Mouse (Mus musculus) kidney, embryonic 16.5 days (tissue): ENCODE measurements around the gene Olfr524. TPM values are rescaled to one million over a fixed set of nuclear protein-coding genes. Genes with fewer than 3 reads are reported as not detected.

Experiments
- ATAC-seq: fragments of 200-750 bp; cut with Nextera tagmentation; 2 replicates; pipeline ENCODE4 v1.8.0; 2017; ENCODE audit warnings: moderate TSS enrichment; ENCODE audit not compliant: low FRiP score, low TSS enrichment
- H3K27ac ChIP-seq: fragments of 300-500 bp; sonication (generic); 2 replicates; pipeline ENCODE4 v1.5.1; 2014; ENCODE audit warnings: low read length
- H3K27me3 ChIP-seq: fragments of 300-500 bp; sonication (generic); 2 replicates; pipeline ENCODE4 v1.6.1; 2014; ENCODE audit warnings: low read length, control low read depth, mixed read lengths; ENCODE audit not compliant: insufficient read depth
- H3K36me3 ChIP-seq: fragments of 300-500 bp; sonication (generic); 2 replicates; pipeline ENCODE4 v1.6.1; 2014; ENCODE audit warnings: low read length, control low read depth, mixed read lengths; ENCODE audit not compliant: insufficient read depth
- H3K4me1 ChIP-seq: fragments of 300-500 bp; sonication (generic); 2 replicates; pipeline ENCODE4 v1.6.1; 2014; ENCODE audit warnings: low read length, control low read depth, mixed read lengths; ENCODE audit not compliant: insufficient read depth
- H3K4me2 ChIP-seq: fragments of 300-500 bp; sonication (generic); replicated peaks from 2 replicates; pipeline ENCODE4 v1.6.1; 2014; ENCODE audit warnings: low read depth, low read length
- H3K4me3 ChIP-seq: fragments of 300-500 bp; sonication (generic); 2 replicates; pipeline ENCODE4 v1.5.1; 2014; ENCODE audit warnings: mild to moderate bottlenecking, low read length
- H3K9ac ChIP-seq: fragments of 300-500 bp; sonication (generic); replicated peaks from 2 replicates; pipeline ENCODE4 v1.6.1; 2014; ENCODE audit warnings: low read length
- H3K9me3 ChIP-seq: fragments of 300-500 bp; sonication (generic); 2 replicates; pipeline ENCODE4 v1.6.1; 2016; ENCODE audit warnings: low read length, control low read depth
- WGBS: fragments of 180-500 bp; shearing (Covaris S2); extraction: QIAGEN DNeasy Blood & Tissue Kit; methylation state at CpG from one replicate; pipeline ENCODE4 v1.1.7; 2014; 5-methylcytosine and 5-hydroxymethylcytosine counted together
- polyA plus RNA-seq: library from polyadenylated mRNA; unstranded; fragments of >200 nt; fragmentation: Nextera tagmentation; extraction: Ambion mirVana; gene quantifications from 2 replicates; pipeline ENCODE4 v1.2.1, GENCODE M21; 2015

The Olfr524 gene
- polyA plus RNA-seq, 1 experiment from 2014 or later: not detected

GRCm38 (mm10) chr7:140213841-140214240 is 8.1 kb upstream of the Olfr524 start:
- no peaks in the 10 kb centered on the region for H3K36me3 ChIP-seq
- H3K9ac ChIP-seq: no peak overlapping the region
- no peaks in the 10 kb centered on the region for H3K27me3 ChIP-seq
- no peak for ATAC-seq
- no peak overlapping the region for H3K4me3 ChIP-seq
- no peak overlapping the region for H3K4me2 ChIP-seq
- H3K27ac ChIP-seq: no peak overlapping the region
- 75% methylated on average over 5 of the region's 5 CpGs for WGBS
- H3K4me1 ChIP-seq: no peaks in the 10 kb centered on the region
- no peaks in the 10 kb centered on the region for H3K9me3 ChIP-seq

DNA sequence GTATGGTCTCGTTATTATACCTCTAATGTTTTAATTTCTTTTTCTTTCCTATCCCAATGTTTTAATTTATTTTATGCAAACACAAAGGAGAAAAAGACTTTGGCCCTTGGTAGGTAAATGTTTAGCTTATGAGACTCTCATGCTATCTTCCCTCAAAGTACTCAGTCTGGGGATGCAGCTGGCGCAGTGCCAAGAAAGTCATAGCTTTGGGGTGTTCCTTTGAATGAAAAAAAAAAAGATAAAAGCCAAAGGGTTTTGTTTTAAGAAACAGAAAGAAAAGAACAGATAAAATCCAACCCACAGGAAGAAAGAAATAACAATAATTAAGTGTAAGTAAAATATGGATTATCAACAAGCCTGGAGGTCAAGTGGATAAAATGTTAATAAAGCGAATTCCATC is 2.9 kb upstream of the Olfr524 start:
- Histone ChIP-seq H3K4me2 (no peak overlapping the region), H3K4me1 (no peaks in the 10 kb centered on the region), H3K27me3 (no peaks in the 10 kb centered on the region), H3K9me3 (no peaks in the 10 kb centered on the region), H3K27ac (no peak overlapping the region), H3K4me3 (no peak overlapping the region), H3K9ac (no peak overlapping the region), H3K36me3 (no peaks in the 10 kb centered on the region)
- ATAC-seq: no peak
- 75% methylated on average over 3 of the region's 3 CpGs for WGBS

DNA sequence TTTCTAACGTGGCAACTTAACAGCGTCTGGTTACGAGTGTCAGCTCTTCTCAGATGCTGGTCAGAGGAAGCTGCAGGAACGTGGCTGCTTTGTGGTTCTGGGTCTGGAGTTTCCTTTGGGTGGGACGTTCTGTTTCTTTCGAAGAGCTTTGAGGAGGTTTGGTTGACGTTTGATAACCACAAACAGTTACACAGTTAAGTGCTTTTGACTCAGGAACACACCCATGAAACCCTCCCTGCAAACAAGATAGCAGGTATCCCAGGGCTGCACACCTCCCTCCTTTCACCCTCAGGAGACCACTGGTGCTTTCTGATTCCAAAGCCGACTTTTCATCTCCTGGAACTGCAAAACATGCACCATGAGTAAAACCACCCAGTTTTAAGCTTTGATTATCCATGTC is 2.4 kb upstream of the Olfr524 start:
- Histone ChIP-seq H3K27me3 (no peaks in the 10 kb centered on the region), H3K9ac (no peak overlapping the region), H3K27ac (no peak overlapping the region), H3K4me2 (no peak overlapping the region), H3K36me3 (no peaks in the 10 kb centered on the region), H3K4me3 (no peak overlapping the region), H3K4me1 (no peaks in the 10 kb centered on the region), H3K9me3 (no peaks in the 10 kb centered on the region)
- WGBS: 69% methylated on average over 8 of the region's 8 CpGs
- no peak for ATAC-seq

- H3K27ac ChIP-seq: no peak overlapping the region
- no peaks in the 10 kb centered on the region for H3K27me3 ChIP-seq
- H3K4me1 ChIP-seq: no peaks in the 10 kb centered on the region
- no peaks in the 10 kb centered on the region for H3K9me3 ChIP-seq
- no peaks in the 10 kb centered on the region for H3K36me3 ChIP-seq
- H3K4me2 ChIP-seq: no peak overlapping the region
- 83% methylated on average over 3 of the region's 3 CpGs for WGBS
- no peak overlapping the region for H3K4me3 ChIP-seq
- no peak for ATAC-seq
- no peak overlapping the region for H3K9ac ChIP-seq
Observed at GRCm38 (mm10) chr7:140206904-140207303, 1.1 kb upstream of the Olfr524 start.

GRCm38 (mm10) chr7:140201090-140201489 is 4.7 kb downstream of the Olfr524 start:
- WGBS: 84% methylated on average over 4 of the region's 4 CpGs
- H3K4me1 ChIP-seq: no peaks in the 10 kb centered on the region
- no peaks in the 10 kb centered on the region for H3K9me3 ChIP-seq
- H3K27me3 ChIP-seq: no peaks in the 10 kb centered on the region
- H3K4me2 ChIP-seq: no peak overlapping the region
- no peak overlapping the region for H3K9ac ChIP-seq
- H3K27ac ChIP-seq: no peak overlapping the region
- H3K36me3 ChIP-seq: no peaks in the 10 kb centered on the region
- ATAC-seq: no peak
- H3K4me3 ChIP-seq: no peak overlapping the region

DNA sequence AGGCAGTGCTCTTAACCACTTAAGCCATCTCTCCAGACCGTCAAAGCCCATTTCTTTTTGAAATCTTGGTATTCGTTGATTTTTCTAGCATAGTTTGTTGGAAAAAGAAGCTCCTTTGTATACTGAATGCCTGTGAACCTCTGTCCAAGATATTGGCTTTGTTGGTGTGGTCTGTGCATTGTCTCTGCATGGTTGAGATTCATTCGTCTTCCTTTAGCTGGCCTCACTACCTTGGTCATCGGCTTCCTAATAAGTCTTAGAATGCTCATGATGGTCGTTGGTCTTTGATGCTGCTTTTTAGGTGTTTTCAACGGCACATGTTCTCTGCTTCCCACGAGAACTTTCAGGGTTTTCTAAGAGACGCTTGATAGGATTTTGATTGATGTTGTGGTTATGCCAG is 9.8 kb downstream of the Olfr524 start:
- H3K9me3 ChIP-seq: no peaks in the 10 kb centered on the region

GRCm38 (mm10) chr7:140194031-140194430 is 11.7 kb downstream of the Olfr524 start:
- Histone ChIP-seq H3K27me3 (no peaks in the 10 kb centered on the region), H3K36me3 (no peaks in the 10 kb centered on the region), H3K27ac (no peak overlapping the region), H3K9ac (no peak overlapping the region), H3K4me3 (no peak overlapping the region), H3K4me1 (no peaks in the 10 kb centered on the region), H3K9me3 (no peaks in the 10 kb centered on the region), H3K4me2 (no peak overlapping the region)
- ATAC-seq: no peak
- WGBS: 84% methylated on average over 4 of the region's 4 CpGs

More for the DNA sequence above, 9.8 kb downstream of the Olfr524 start:
- Histone ChIP-seq H3K9ac (no peak overlapping the region), H3K27me3 (no peaks in the 10 kb centered on the region), H3K36me3 (no peaks in the 10 kb centered on the region), H3K4me2 (no peak overlapping the region), H3K27ac (no peak overlapping the region), H3K4me3 (no peak overlapping the region), H3K4me1 (no peaks in the 10 kb centered on the region)
- WGBS: 85% methylated on average over 8 of the region's 8 CpGs
- no peak for ATAC-seq

- no peaks in the 10 kb centered on the region for H3K9me3 ChIP-seq
- H3K27me3 ChIP-seq: no peaks in the 10 kb centered on the region
- H3K4me1 ChIP-seq: no peaks in the 10 kb centered on the region
- no peak overlapping the region for H3K9ac ChIP-seq
- no peak overlapping the region for H3K27ac ChIP-seq
- H3K4me3 ChIP-seq: no peak overlapping the region
- no peak for ATAC-seq
- H3K36me3 ChIP-seq: no peaks in the 10 kb centered on the region
- H3K4me2 ChIP-seq: no peak overlapping the region
- WGBS: 74% methylated on average over 2 of the region's 2 CpGs
Observed at GRCm38 (mm10) chr7:140192851-140193250, 12.9 kb downstream of the Olfr524 start.

DNA sequence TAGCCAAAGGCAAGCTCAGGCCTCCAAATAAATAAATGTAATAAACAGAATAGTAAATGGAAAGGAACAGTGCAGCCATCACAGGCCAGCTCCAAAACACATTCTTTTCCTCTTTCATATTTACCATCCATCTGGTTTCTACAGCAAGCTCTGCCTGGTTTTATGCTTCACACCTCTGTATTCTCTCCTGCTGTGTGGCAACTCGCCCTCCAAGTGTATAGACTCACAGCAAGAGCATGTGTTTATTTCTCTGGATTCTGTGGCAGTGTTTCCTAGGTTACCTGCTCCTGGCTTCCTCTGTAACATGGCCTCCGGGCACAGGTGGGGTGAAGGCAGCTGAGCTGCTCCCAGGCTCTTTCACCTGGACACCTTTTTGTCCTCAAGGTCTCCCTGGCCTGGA is 13.3 kb downstream of the Olfr524 start:
- Histone ChIP-seq H3K9ac (no peak overlapping the region), H3K4me2 (no peak overlapping the region), H3K36me3 (no peaks in the 10 kb centered on the region), H3K27ac (no peak overlapping the region), H3K4me3 (no peak overlapping the region), H3K27me3 (no peaks in the 10 kb centered on the region), H3K4me1 (no peaks in the 10 kb centered on the region), H3K9me3 (no peaks in the 10 kb centered on the region)
- no peak for ATAC-seq
- WGBS: 57% methylated on average over 2 of the region's 2 CpGs

- no peak for ATAC-seq
Observed at GRCm38 (mm10) chr7:140190435-140190834, 15.3 kb downstream of the Olfr524 start.

More at GRCm38 (mm10) chr7:140190435-140190834, 15.3 kb downstream of the Olfr524 start:
- H3K27me3 ChIP-seq: no peaks in the 10 kb centered on the region
- WGBS: 100% methylated on average over 1 of the region's 1 CpGs
- no peaks in the 10 kb centered on the region for H3K4me1 ChIP-seq
- H3K4me2 ChIP-seq: no peak overlapping the region
- H3K9me3 ChIP-seq: no peaks in the 10 kb centered on the region
- H3K36me3 ChIP-seq: no peaks in the 10 kb centered on the region
- H3K9ac ChIP-seq: no peak overlapping the region
- H3K4me3 ChIP-seq: no peak overlapping the region
- H3K27ac ChIP-seq: no peak overlapping the region
